Mouse (Mus musculus) lung, adult 2 months (tissue): ENCODE measurements around the gene Dnah17.

Experiments
- CTCF ChIP-seq: fragments of 200-500 bp; IDR thresholded peaks from 2 replicates; pipeline ENCODE4 v1.5.1; 2011; ENCODE audit warnings: mild to moderate bottlenecking, low read length, control low read depth; ENCODE audit not compliant: insufficient read depth
- POLR2A ChIP-seq: fragments of 200-500 bp; IDR thresholded peaks from 2 replicates; pipeline ENCODE4 v1.6.1; 2011; ENCODE audit warnings: low read depth, mild to moderate bottlenecking, control low read depth, low read length, borderline replicate concordance; ENCODE audit errors: extremely low read depth

DNA sequence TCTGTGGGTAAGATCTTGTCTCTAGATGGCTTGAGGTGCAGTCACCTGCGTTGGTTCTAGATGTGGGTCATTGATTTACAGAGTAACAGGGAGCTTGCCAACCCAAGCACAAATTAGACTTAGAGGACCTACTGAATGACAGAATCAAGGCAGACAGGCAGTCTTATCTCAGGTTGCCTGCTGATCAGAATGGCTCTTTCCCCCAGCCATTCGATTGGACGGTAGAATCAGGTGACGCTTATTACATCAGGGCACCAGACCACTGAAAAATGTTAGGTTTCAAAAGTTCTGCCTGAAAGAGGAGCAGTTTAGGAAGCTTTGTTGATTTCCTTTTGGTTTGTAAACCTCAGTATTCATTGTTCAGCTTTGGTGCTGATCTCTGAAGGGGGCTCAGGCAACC lies 142.5 kb downstream of the Dnah17 start:
- TF ChIP-seq CTCF: no peak
- TF ChIP-seq POLR2A: no peak
